Mouse (Mus musculus) lung, postnatal 0 days (tissue): ENCODE results near the gene Tpx2.

ENCODE experiments used
- CTCF ChIP-seq: IDR thresholded peaks from 2 replicates; pipeline ENCODE4 v1.5.1; 2016; ENCODE audit warnings: antibody characterized with exemption, mild to moderate bottlenecking
- EP300 ChIP-seq: IDR thresholded peaks from 2 replicates; pipeline ENCODE4 v1.6.1; 2016; ENCODE audit warnings: antibody characterized with exemption, mild to moderate bottlenecking, control low read depth

- TF ChIP-seq EP300 (no peak), CTCF (no peak)
Measured at GRCm38 (mm10) chr2:152925189-152925872, 77.6 kb downstream of the Tpx2 start.
